Mouse (Mus musculus) cerebellum, adult 2 months (tissue): ENCODE data around the gene Lrba.

Experiments
- CTCF ChIP-seq: fragments of 200-500 bp; IDR thresholded peaks from 2 replicates; pipeline ENCODE4 v1.5.1; 2011; ENCODE audit warnings: low read depth, mild to moderate bottlenecking, control low read depth, low read length, moderate library complexity, borderline replicate concordance; ENCODE audit not compliant: insufficient read depth
- POLR2A ChIP-seq: fragments of 200-500 bp; IDR thresholded peaks from 2 replicates; pipeline ENCODE4 v1.6.1; 2011; ENCODE audit warnings: low read length, control low read depth, borderline replicate concordance; ENCODE audit not compliant: insufficient read depth

DNA sequence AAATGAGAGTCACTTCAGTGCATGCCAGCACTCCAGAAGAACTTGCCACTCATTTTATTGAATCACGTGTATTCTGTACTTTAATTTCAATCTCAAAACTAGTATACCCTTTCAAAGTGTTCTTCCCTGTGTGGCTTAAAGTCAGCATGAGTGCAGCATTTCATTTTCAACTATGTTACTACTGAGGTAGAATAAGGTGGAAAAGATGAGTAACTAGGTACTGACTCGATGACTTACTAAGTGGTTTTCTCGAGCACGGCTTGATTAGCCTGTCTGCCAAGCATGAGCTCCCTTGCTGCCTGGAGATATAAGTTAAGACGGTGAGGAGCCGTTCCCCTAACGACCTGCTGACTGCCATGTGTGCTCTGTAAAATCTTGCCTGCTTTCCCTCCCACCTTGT is 469.1 kb downstream of the Lrba start:
- TF ChIP-seq POLR2A (no peak), CTCF (no peak)
